12 mouse cellular contexts compared by ENCODE assay signal in the genomic region with DNA sequence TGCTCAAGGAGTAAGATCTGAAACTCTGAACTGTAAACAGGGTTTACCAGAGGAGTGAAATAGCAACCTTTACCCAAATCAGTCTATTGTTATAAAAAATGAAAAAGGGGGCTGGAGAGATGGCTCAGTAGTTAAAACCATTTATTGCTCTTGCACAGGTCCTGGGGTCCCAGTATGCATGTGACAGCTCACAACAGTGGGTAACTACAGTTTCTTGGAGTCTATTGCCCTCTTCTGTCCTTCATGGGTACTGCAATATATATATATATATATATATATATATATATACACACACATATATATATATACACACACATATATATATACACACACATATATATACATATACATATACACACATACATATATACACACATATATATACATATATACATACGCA. TPM values are rescaled to one million over a fixed set of nuclear protein-coding genes. Genes with fewer than 3 reads are reported as not detected.
A peak's percentile ranks its signal among the peaks of the same experiment; 100 is the strongest.
DNase-seq lines count a peak whose midpoint lies in the region; ATAC-seq and TF ChIP-seq lines count a peak whose summit lies in the region.
"Had no signal": no experiment of that assay in that cellular context is flagged by ENCODE, and none has a peak within 500 bp of the region (broad histone marks: within the 10 kb centered on the region; RNA-seq: fewer than 3 reads in every experiment).

No protein-coding gene starts in this region.

- H3K9ac ChIP-seq in kidney, postnatal 0 days (ENCODE audit: low read depth, low read length): no peak overlapping the region
- H3K9ac ChIP-seq in kidney, embryonic 15.5 days: no peak overlapping the region
- H3K9ac ChIP-seq: hindbrain, embryonic 12.5 days; lung, embryonic 15.5 days; midbrain, embryonic 15.5 days had no signal

- ATAC-seq in kidney, postnatal 0 days (replicated peaks; ENCODE audit: low FRiP score, low read depth): no peak
- no peak for ATAC-seq in kidney, embryonic 15.5 days (replicated peaks; ENCODE audit: low FRiP score)
- ATAC-seq in CD4-positive, CD25-positive, alpha-beta regulatory T cell, adult 4 months: peak; percentile 44
- ATAC-seq in granulocyte monocyte progenitor cell, adult 5-6 weeks (replicated peaks; ENCODE audit: poor library complexity, severe bottlenecking): peak; percentile 71
- ATAC-seq: midbrain, embryonic 15.5 days had no signal

- DNase-seq in kidney, postnatal 0 days (ENCODE audit: low spot score): peak; percentile 41
- DNase-seq in 416B (ENCODE audit: low read depth): peak; percentile 71
- DNase-seq in adrenal gland, postnatal 14 days: no peak
- DNase-seq in left cerebral cortex, adult 9 months (ENCODE audit: low spot score in 2 of 2): no peak
- DNase-seq: thymus, adult 18-20 months had no signal

- peaks cover 18% of the 10 kb centered on the region; the same call in 1 of the 2 replicates for H3K4me1 ChIP-seq in kidney, postnatal 0 days (replicated peaks; ENCODE audit: insufficient read depth, low read length)
- peaks cover 29% of the 10 kb centered on the region for H3K4me1 ChIP-seq in kidney, embryonic 15.5 days

- no peak overlapping the region for H3K27ac ChIP-seq in kidney, postnatal 0 days
- H3K27ac ChIP-seq in kidney, embryonic 15.5 days: no peak overlapping the region
- H3K27ac ChIP-seq: hindbrain, embryonic 12.5 days; lung, embryonic 15.5 days; midbrain, embryonic 15.5 days had no signal

- H3K27me3 ChIP-seq in kidney, postnatal 0 days (ENCODE audit: insufficient read depth, low read length): no peaks in the 10 kb centered on the region
- no peaks in the 10 kb centered on the region for H3K27me3 ChIP-seq in kidney, embryonic 15.5 days
- H3K27me3 ChIP-seq: hindbrain, embryonic 12.5 days; lung, embryonic 15.5 days; midbrain, embryonic 15.5 days had no signal

- WGBS in kidney, postnatal 0 days: 100% methylated on average over 1 of the region's 1 CpGs
- 56% methylated on average over 1 of the region's 1 CpGs for WGBS in kidney, embryonic 15.5 days

- no peaks in the 10 kb centered on the region for H3K36me3 ChIP-seq in kidney, postnatal 0 days (ENCODE audit: insufficient read depth, low read length)
- peaks cover 3% of the 10 kb centered on the region; the same call in 1 of the 2 replicates for H3K36me3 ChIP-seq in kidney, embryonic 15.5 days
- H3K36me3 ChIP-seq: hindbrain, embryonic 12.5 days; lung, embryonic 15.5 days; midbrain, embryonic 15.5 days had no signal

- TF ChIP-seq CTCF in kidney, postnatal 0 days (IDR thresholded peaks at IDR 0.05; ENCODE audit: low read depth): peak; percentile 54

- no peak overlapping the region for H3K4me2 ChIP-seq in kidney, postnatal 0 days (ENCODE audit: low read length)
- no peak overlapping the region for H3K4me2 ChIP-seq in kidney, embryonic 15.5 days
- H3K4me2 ChIP-seq: hindbrain, embryonic 12.5 days; lung, embryonic 15.5 days; midbrain, embryonic 15.5 days had no signal

- H3K4me3 ChIP-seq in kidney, postnatal 0 days (replicated peaks; ENCODE audit: low read depth, low read length): no peak overlapping the region
- H3K4me3 ChIP-seq in kidney, embryonic 15.5 days (replicated peaks): no peak overlapping the region
- H3K4me3 ChIP-seq: heart, embryonic 10.5 days; hindbrain, embryonic 12.5 days; lung, embryonic 15.5 days; midbrain, embryonic 15.5 days had no signal

- H3K9me3 ChIP-seq in kidney, postnatal 0 days (replicated peaks; ENCODE audit: low read length): no peaks in the 10 kb centered on the region
- H3K9me3 ChIP-seq in kidney, embryonic 15.5 days (replicated peaks): no peaks in the 10 kb centered on the region
- H3K9me3 ChIP-seq: heart, embryonic 10.5 days; hindbrain, embryonic 12.5 days; lung, embryonic 15.5 days; midbrain, embryonic 15.5 days had no signal

RNA-seq across cellular contexts. Expression of a gene that starts 1.7 kb away (rescaled TPM):
- 10.4 and 12.1 TPM in 2 replicates for polyA plus RNA-seq in kidney, postnatal 0 days (2015; fragmentation: Nextera tagmentation; extraction: Ambion mirVana)
- polyA plus RNA-seq in kidney, embryonic 15.5 days (2015; fragmentation: Nextera tagmentation; extraction: Ambion mirVana): 35.2 and 37.4 TPM in 2 replicates
- polyA plus RNA-seq in CD4-positive, CD25-positive, alpha-beta regulatory T cell, adult 4 months (2017; shearing (Covaris generic)): 1 to 10 TPM; 3.7 to 4.5 TPM
- 2.2 and 2.9 TPM in 2 replicates for total RNA-seq in granulocyte monocyte progenitor cell, adult 5-6 weeks (2014; fragmentation: Nextera tagmentation)
- 0.95 and 1.2 TPM in 2 replicates for total RNA-seq in granulocyte monocyte progenitor cell, adult 5-6 weeks (2017)
- 8.7 and 9.1 TPM in 2 replicates for total RNA-seq in adrenal gland, postnatal 14 days (2021)

RNA-seq across cellular contexts. Expression of a gene that starts 10.4 kb away (rescaled TPM):
- 1.0 and 1.8 TPM in 2 replicates for polyA plus RNA-seq in kidney, postnatal 0 days (2015; fragmentation: Nextera tagmentation; extraction: Ambion mirVana)
- 1.8 and 2.2 TPM in 2 replicates for polyA plus RNA-seq in kidney, embryonic 15.5 days (2015; fragmentation: Nextera tagmentation; extraction: Ambion mirVana)
- polyA plus RNA-seq in CD4-positive, CD25-positive, alpha-beta regulatory T cell, adult 4 months (2017; shearing (Covaris generic)): not detected
- 11.4 and 12.3 TPM in 2 replicates for total RNA-seq in granulocyte monocyte progenitor cell, adult 5-6 weeks (2014; fragmentation: Nextera tagmentation)
- total RNA-seq in granulocyte monocyte progenitor cell, adult 5-6 weeks (2017): 17.4 and 25.3 TPM in 2 replicates
- 0.37 and 0.49 TPM in 2 replicates for total RNA-seq in adrenal gland, postnatal 14 days (2021)

RNA-seq across cellular contexts. Expression of a gene that starts 35.9 kb away (rescaled TPM):
- polyA plus RNA-seq in kidney, postnatal 0 days (2015; fragmentation: Nextera tagmentation; extraction: Ambion mirVana): 2,857 and 3,220 TPM in 2 replicates
- polyA plus RNA-seq in kidney, embryonic 15.5 days (2015; fragmentation: Nextera tagmentation; extraction: Ambion mirVana): 2,232 and 2,490 TPM in 2 replicates
- polyA plus RNA-seq in CD4-positive, CD25-positive, alpha-beta regulatory T cell, adult 4 months (2017; shearing (Covaris generic)): 1,000 to 10,000 TPM; 6,591 to 8,533 TPM
- 4,964 and 5,314 TPM in 2 replicates for total RNA-seq in granulocyte monocyte progenitor cell, adult 5-6 weeks (2014; fragmentation: Nextera tagmentation)
- total RNA-seq in granulocyte monocyte progenitor cell, adult 5-6 weeks (2017): 4,316 and 4,490 TPM in 2 replicates
- total RNA-seq in adrenal gland, postnatal 14 days (2021): 1,105 and 1,295 TPM in 2 replicates

Comparison
In these comparisons a context has a peak if more than half of its experiments do, and no peak if none do; other contexts are left out.
1. ATAC-seq: peak in CD4-positive, CD25-positive, alpha-beta regulatory T cell, adult 4 months (single experiment) and granulocyte monocyte progenitor cell, adult 5-6 weeks (single experiment); none in kidney, postnatal 0 days (single experiment) and kidney, embryonic 15.5 days (single experiment).
2. DNase-seq: peak in kidney, postnatal 0 days (single experiment) and 416B (single experiment); none in adrenal gland, postnatal 14 days (single experiment) and left cerebral cortex, adult 9 months (0 of 2).